Mouse (Mus musculus): ENCODE data around the gene Acad12.

DNA sequence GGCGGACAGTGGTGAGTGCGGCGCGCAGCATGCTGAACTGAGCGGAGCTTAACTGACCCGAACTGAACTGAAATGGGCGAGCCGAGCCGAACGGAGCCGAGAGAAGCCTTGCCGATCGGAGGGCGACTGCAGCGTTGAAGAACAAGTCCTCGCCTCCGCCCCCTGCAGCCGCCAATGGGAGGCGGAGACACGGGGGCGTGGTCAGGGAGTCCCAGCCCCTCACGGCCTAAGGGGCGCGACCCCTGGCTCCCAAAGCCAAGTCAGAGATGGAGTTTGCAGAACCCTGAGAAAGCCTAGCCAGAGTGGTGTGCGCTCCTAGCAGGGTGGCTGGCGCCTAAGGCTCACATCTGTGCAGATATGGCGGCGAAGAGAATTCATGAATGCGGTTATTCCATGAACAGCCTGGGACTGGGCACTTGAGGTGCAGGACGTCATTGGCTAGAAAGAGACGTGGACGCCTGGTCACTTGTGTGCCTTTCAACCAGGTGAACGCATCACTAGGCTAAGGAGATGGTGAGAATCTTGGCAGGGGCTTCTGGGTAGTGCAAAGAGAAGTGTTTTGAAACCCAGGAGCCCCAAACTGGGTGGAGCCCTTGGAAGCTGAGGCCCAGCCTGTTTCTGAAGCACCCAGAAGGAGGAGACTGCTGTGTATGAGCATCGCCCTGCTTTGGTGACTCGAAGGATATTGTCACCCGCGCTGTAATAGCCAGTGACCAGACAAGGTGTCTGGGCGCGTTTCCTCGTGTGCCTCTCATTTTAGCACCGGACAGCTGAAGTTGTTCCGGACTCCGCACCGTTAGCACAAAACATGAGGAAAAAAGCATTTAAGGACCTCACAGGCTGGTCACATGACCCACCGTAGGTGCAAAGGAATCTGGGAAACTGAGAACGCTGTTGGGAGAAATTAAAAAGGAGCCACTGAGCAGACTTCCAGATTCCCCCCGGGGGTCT, 25.0 kb downstream of the Acad12 start, which contains the start of gene Aldh2:
- peak; percentile 83 for TF ChIP-seq POLR2A (IDR thresholded peaks at IDR 0.05; ENCODE audit: insufficient read depth, low read length)
- TF ChIP-seq CTCF (IDR thresholded peaks at IDR 0.05; ENCODE audit: low read depth, low read length): no peak
- no peak for TF ChIP-seq EP300 (IDR thresholded peaks at IDR 0.05; ENCODE audit: insufficient read depth, low read depth, low read length)
